Mouse (Mus musculus) cerebellum, postnatal 25 days (tissue): ENCODE measurements around the gene Dhx8.

Experiments used
- DNase-seq, 2 experiments: peaks; one replicate each; pipeline ENCODE4 v3.0.0; 2021; ENCODE audit warnings: mixed read lengths in 2 of 2

The Dhx8 gene

GRCm38 (mm10) chr11:101732518-101733440, at the start of gene Dhx8:
TSS of gene Dhx8 (plus strand) at chr11:101732919.
- peak; percentile 99 for DNase-seq

DNA sequence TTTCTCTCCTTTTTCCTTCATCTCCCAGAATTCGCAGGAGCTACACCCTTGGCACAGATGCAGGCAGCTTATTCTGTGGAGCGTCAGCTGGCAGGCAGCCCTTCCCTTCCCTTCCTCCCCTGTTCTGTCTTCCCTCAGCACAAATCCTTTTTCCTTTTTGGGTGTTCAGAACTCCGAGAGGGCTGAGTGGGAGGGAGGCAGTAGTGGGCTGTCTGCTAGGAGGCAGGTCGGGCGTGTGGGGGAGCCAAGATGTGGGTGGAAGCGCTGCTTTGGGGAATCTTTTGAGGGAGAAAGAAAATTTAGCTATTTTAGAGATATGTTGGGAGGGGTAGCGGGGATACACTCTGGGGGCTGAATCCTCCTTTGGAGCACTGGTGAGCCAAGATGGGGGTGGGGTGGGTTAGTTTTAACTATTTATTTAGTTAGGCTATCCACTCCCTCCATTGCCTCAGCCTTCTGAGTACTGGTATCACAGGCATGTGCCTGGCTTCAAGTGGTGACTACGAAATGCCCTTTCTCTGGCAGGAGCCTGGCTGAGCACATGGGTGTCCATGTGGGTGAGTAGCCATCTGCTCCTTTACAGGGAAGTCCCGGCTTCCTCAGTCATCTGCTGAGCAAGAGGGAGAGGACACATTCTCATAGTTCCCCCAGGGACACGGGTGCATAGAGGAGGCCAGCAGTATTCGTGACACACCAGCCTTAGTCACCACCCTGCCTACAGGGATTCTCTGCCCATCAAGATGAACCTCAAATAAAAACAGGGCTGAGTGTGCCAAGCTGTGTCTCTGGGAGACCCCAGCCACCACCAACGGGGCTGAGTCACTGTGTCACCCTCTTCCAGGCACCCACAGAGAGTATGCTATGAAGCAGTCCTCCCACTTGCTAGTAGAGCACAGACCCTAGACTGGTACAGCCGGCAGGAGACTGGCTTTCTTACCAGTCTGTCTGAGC, 45.1 kb upstream of the Dhx8 start:
- peak; percentile 50 to 62 for DNase-seq

DNA sequence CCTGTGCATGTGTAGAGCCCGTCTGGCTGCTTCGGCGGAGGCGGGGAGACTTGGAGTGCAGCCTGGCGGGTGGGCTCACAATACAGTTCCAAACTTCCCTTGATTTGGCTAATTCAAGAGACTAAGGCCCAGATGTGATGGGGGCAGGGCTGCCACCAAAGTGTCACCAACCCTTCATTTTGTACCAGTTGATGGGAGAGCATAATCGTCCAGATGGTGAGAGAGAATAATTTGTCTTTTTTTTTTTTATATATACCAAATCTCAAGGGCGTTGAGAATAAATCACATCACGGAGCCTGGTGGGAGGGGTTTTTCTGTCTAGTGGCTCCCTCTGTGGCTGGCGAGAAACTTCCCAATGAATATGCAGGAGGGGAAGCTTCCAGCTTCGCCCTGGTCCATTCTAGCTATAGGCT, 43.0 kb upstream of the Dhx8 start:
- DNase-seq, result no peak

DNA sequence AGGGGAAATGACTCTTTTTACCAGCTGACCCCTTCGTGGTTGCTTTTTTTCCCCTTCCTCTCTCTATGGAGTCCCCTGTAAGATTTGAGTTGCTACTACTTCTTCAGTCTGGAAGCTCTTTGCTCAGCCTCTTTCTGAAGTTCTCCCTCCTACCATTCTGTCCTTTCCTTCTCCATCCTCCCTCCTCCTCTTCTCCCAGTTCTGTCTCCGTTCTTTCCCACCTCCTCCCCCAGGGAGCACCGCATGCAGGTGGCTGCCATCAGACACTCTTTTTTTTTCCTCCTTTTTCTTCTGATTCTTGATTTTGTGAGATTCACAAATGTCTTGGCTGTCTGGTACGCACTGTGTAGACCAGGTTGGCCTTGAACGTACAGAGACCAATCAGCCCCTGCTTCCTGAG, 42.4 kb upstream of the Dhx8 start:
- DNase-seq, result no peak

DNA sequence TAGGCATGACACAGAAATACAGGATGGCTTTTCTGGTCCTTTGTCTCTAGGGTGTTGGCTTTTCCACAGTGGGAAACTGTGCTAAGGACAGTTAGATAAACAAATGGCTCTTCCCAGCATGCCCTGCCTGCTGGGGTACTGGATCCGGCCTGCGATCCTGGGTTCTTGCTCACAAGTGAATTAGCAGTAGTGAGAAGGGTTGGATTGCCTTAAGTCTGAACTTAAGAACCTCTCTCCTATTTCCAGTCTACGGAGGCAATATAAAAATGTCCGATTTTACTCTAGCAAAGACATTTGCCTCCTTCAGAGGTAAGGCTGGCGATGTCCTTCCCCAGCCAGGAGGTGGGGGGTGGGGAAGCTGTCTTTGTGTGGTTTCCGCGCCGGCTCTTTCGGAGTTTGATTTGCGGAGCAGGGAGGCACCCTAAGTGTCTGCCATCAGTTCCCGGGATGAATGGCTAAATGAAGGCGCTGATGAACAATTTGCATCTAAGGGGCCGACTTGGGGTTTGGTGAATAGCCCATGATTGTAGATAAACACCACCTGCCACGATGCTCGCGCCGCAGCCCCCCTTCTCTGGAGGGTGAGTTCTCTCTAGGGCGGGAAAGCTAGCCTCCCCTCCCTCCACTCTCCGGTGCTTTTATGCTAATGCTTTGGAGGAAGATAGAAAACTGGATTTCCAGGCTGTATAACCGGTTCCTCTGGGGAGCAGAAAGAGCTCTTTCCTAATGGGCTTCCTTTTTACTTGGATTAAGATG, 36.6 kb upstream of the Dhx8 start:
- DNase-seq, result peak; percentile 25 to 52

DNA sequence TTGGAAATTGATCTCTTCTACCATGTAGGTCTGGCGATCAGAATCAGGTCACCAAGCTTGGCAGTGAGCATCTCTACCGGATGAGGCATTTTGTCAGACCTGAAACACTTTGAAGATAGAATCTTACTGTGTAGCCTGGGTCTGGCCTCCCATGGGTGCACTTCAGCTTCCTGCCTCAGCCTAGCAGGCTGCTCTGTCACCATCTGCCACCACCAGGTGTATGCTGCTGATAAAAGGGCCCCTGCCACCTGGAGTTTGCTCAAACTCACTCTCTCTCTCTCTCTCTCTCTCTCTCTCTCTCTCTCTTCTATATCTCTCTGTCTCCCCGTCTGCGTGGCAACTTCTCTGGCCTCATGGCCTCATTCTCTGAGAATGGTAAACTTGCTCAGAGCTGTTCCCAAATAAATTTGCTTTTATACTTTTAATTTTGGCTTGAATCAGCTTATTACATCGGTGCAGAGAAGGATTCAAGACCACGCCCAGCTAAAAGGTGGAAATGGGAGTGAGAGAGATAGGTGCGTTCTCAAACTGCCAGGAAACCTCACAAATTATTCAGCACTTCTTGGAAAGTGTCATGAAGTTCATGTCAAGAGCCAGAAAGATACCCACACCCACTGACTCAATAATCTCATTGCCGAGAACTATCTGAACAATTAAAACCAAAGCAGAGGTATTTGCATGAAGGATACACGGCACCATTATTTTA, 35.4 kb upstream of the Dhx8 start:
- DNase-seq, result no peak

DNA sequence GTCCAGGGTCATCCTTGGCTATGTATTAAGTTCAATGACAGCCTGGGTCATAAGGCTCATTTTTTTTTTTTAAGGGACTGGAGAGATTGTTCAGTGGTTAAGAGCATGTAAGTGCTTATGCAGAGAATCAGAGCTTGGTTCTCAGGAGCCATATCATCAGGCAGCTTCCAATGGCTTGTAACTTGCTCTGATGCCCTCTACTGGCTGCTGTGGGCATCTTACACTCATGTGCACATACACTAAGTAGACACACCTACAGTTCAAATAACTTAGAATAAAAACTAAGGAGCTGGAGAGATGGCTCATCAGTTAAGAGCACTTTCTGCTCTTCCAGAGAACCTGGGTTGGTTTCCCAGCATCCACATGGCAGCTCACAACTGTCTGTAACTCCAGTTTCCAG, 34.6 kb upstream of the Dhx8 start:
- no peak for DNase-seq

DNA sequence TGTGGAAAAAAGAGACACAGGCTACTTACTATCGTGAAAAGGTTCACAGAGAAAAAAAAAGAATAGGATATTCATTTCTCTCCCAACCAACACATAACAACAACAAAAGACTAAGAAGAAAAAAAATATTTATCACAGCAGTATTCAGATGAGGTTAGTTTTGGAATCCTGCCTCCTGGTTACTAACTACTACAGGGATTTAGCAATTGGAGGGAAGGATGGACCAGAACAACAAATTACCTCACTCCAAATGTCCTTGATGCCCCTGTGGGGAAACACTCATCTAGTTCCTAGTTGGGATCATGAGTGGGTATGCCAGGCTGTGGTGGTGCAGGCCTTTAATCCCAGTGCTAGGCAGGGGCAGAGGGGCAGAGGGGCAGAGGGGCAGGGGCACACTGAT, 33.2 kb upstream of the Dhx8 start:
- no peak for DNase-seq

GRCm38 (mm10) chr11:101699991-101700390, 32.7 kb upstream of the Dhx8 start:
- no peak for DNase-seq

DNA sequence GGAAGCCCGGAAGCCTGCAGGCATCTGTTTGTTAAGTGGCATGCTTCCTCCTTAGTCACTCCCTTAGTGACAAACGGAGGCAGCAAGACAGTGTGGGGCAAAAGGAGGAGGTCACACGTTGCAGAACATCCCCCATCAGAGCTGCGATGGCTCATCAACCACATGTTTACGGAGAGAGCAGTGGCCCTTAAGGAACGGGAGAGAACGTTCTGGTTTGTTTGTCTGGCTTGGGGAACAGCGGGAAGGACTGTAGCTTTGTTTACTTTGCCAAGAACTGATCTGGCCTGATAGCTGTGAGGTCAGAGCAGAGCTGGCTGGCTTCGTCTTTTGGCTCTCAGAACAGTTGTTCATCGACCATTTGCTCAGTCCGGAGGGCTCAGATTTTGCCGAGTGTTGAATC, 32.3 kb upstream of the Dhx8 start:
- peak; percentile 21 to 37 for DNase-seq

DNA sequence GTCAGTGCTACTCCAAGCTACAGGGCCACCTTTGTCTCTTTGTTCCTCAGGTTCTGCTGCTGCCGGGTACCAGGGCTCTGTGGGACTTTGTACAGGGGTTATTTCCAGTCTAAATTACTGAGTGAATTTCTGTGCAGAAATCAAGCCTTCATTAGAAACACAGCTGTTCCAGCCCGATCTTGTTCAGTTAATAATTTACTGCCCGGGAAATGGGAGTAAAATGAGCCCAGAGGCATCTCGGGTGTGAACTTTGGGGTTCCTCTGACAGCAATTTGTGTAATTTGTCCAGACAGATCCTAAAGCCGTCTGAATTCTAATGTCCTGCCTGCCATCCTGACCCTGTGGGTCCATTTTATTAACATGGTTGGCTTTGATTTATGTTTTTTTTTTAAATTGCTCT, 28.6 kb upstream of the Dhx8 start:
- DNase-seq, result no peak

- no peak for DNase-seq
These were observed 25.8 kb upstream of the Dhx8 start for GRCm38 (mm10) chr11:101706764-101707448.

GRCm38 (mm10) chr11:101708482-101708881, 24.2 kb upstream of the Dhx8 start:
- DNase-seq, result no peak

- no peak for DNase-seq
These were observed 19.9 kb upstream of the Dhx8 start for GRCm38 (mm10) chr11:101712811-101713210.

DNA sequence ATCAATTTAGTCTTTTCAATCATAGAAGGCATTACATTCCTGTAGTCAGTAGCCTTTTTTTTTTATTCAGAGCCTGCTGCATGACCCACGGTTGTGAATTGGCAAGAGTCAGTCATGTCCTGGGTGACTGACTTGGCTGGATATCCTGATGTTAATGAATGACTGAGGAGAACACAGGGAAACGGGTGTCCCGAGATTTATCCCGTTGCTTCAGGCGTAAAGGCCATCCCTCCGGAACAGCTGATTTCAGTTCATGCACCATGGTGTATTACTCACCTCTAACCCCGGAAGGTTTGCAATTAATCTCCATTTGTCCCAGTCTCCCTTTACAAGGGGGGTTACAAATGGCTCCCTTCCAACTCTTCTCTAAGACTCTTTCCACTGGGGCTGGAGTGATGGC, 18.7 kb upstream of the Dhx8 start:
- no peak for DNase-seq

DNA sequence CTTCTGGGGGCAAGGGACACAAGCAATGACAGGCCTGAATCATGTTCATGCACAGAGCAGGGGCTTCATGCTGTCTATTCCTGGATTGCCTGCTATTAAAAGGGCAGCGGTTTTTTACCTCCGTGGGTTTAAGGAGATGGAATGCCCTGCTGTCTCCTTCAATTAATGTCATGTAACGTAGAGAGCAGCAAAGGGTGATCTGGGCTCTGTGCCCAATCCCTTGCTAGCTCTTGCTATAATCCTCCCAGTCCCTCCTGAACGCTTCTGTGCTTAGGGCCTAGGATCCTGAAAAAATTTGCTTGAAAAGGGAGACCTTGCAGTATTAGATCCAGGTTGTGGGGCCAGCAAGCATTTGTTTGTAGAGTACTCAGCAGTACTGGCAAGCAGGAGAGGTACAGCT, 14.4 kb upstream of the Dhx8 start:
- DNase-seq, result peak in 1 of 2 experiments; percentile 34

DNA sequence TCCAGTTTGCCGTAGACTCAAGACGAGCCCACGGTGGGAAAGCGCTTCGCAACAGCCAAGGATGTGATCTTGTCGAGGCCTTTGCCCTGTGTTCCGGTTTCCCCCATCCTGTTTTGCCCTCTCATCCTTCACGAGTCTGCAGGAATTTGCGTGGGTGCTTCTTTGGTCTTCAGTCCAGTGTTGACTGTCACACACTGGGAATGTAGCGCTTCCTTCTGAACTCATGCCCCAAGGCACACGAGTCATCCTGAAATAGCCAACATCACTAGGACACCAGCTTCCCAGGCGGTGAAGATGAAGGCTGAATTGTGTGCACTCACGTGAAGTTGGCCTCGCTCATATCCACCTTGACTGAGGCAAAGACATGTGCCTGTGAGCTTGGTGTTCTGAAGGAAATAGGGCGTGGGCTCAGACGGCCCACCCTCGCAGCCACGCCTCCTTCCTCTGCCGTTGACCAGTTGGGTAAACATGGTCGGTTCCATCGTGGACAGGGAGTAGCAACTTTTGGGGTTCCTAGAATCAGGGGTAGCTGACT, 12.7 kb upstream of the Dhx8 start:
- no peak for DNase-seq

- DNase-seq, result no peak
These were observed 7.7 kb upstream of the Dhx8 start for GRCm38 (mm10) chr11:101725043-101725442.

DNA sequence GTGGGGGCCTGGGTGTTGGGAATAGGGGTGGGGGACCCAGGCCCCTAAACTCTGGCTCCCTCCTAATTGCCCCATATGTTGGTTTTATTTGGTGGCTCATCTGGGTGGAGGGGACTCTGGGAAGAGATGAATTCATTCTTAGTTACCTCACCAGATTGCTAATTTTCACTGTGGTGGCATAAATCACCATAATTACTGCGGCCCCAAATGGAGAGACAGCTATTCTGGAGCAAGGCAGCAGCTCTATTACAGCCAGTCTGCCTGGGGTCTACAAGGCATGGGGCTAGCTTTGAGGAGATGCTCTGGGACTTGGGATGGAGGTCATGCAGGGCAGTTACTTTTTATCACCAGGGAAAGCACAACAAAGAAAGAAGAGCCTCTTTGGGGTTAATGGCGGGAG, 6.0 kb upstream of the Dhx8 start:
- no peak for DNase-seq

- no peak for DNase-seq
These were observed 3.4 kb upstream of the Dhx8 start for GRCm38 (mm10) chr11:101729308-101729707.

- DNase-seq, result no peak
These were observed 877 bp downstream of the Dhx8 start for GRCm38 (mm10) chr11:101733596-101733995.
